Mouse (Mus musculus) embryonic fibroblast, embryonic 13.5 days (primary cell): ENCODE data around the gene Lrrc49. TPM values are rescaled to one million over a fixed set of nuclear protein-coding genes. Genes with fewer than 3 reads are reported as not detected.

Source experiments
- H3K27ac ChIP-seq: 2 replicates; pipeline ENCODE4 v1.5.1; 2012; ENCODE audit warnings: low read length, control low read depth, inconsistent platforms; ENCODE audit not compliant: insufficient read depth
- H3K4me1 ChIP-seq: 2 replicates; pipeline ENCODE4 v1.6.1; 2011; ENCODE audit warnings: low read length; ENCODE audit not compliant: control insufficient read depth, insufficient read depth
- H3K4me3 ChIP-seq: 2 replicates; pipeline ENCODE4 v1.5.1; 2011; ENCODE audit warnings: mild to moderate bottlenecking, control low read depth, low read length; ENCODE audit not compliant: insufficient read depth
- CTCF ChIP-seq: IDR thresholded peaks from 2 replicates; pipeline ENCODE4 v1.5.1; 2011; ENCODE audit warnings: mild to moderate bottlenecking, control low read depth, low read length, moderate library complexity, borderline replicate concordance; ENCODE audit not compliant: insufficient read depth
- POLR2A ChIP-seq: IDR thresholded peaks from 2 replicates; pipeline ENCODE4 v1.6.1; 2011; ENCODE audit warnings: low read depth, mild to moderate bottlenecking, control low read depth, low read length, moderate library complexity
- polyA plus RNA-seq: library from polyadenylated mRNA; stranded (reverse); fragments of >200 nt; gene quantifications from 2 replicates; pipeline ENCODE4 v1.2.4, GENCODE M21; 2011; ENCODE audit warnings: low read depth; ENCODE audit not compliant: missing spikeins, insufficient read length

Gene Lrrc49
- polyA plus RNA-seq, 1 experiment, result 16.6 TPM

DNA sequence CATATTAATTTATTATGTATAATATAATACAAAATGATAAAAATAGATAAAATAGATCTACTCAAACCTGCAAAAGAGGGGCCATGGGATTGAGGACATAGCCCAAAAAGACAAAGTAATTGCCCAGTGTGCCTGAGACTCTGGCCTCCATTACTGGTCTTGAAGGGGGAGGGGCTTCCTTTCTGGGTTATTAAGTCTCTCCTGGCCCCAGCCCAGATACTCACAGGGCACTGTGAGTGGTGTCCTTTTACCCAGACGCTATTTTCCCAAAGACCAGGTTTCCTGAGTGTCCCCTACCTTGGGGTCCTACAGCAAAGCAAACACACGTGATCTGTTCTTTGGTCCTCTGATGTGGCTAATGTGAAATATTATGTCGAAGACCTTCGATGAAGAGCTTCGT lies 24.1 kb upstream of the Lrrc49 start:
- TF ChIP-seq CTCF (no peak), POLR2A (no peak)
- H3K27ac ChIP-seq, result no peak overlapping the region
- H3K4me1 ChIP-seq, result no peaks in the 10 kb centered on the region
- H3K4me3 ChIP-seq, result no peak overlapping the region

- Histone ChIP-seq H3K27ac (no peak overlapping the region), H3K4me3 (no peak overlapping the region), H3K4me1 (no peaks in the 10 kb centered on the region)
- TF ChIP-seq CTCF (no peak), POLR2A (no peak)
Measured at GRCm38 (mm10) chr9:60709721-60710120, 21.8 kb upstream of the Lrrc49 start.

- H3K4me3 ChIP-seq, result no peak overlapping the region
- no peak for TF ChIP-seq POLR2A
- no peak for TF ChIP-seq CTCF
- H3K27ac ChIP-seq, result no peak overlapping the region
- H3K4me1 ChIP-seq, result no peaks in the 10 kb centered on the region
Measured at GRCm38 (mm10) chr9:60708606-60709005, 20.6 kb upstream of the Lrrc49 start.

- Histone ChIP-seq H3K4me3 (no peak overlapping the region), H3K4me1 (no peaks in the 10 kb centered on the region), H3K27ac (no peak overlapping the region)
- no peak for TF ChIP-seq POLR2A
- no peak for TF ChIP-seq CTCF
Measured at GRCm38 (mm10) chr9:60707594-60707993, 19.6 kb upstream of the Lrrc49 start.

- TF ChIP-seq CTCF (no peak), POLR2A (no peak)
- H3K4me3 ChIP-seq, result no peak overlapping the region
Measured at GRCm38 (mm10) chr9:60699581-60700231, 11.7 kb upstream of the Lrrc49 start.

GRCm38 (mm10) chr9:60696271-60696985 lies 8.5 kb upstream of the Lrrc49 start:
- Histone ChIP-seq H3K4me3 (no peak overlapping the region), H3K4me1 (peaks cover 5% of the 10 kb centered on the region; the same call in 1 of the 2 replicates), H3K27ac (peak overlapping the region; percentile 22)
- TF ChIP-seq POLR2A (no peak), CTCF (no peak)

More at GRCm38 (mm10) chr9:60699581-60700231, 11.7 kb upstream of the Lrrc49 start:
- peaks cover 5% of the 10 kb centered on the region; the same call in 1 of the 2 replicates for H3K4me1 ChIP-seq
- no peak overlapping the region for H3K27ac ChIP-seq

GRCm38 (mm10) chr9:60693986-60694385 lies 6.0 kb upstream of the Lrrc49 start:
- H3K27ac ChIP-seq, result no peak overlapping the region
- peaks cover 5% of the 10 kb centered on the region; the same call in 1 of the 2 replicates for H3K4me1 ChIP-seq
- H3K4me3 ChIP-seq, result no peak overlapping the region
- TF ChIP-seq CTCF, result peak; percentile 44; the same call in 1 of the 2 replicates
- no peak for TF ChIP-seq POLR2A

- H3K4me1 ChIP-seq, result peaks cover 5% of the 10 kb centered on the region; the same call in 1 of the 2 replicates
Measured at GRCm38 (mm10) chr9:60692624-60693023, 4.7 kb upstream of the Lrrc49 start.

DNA sequence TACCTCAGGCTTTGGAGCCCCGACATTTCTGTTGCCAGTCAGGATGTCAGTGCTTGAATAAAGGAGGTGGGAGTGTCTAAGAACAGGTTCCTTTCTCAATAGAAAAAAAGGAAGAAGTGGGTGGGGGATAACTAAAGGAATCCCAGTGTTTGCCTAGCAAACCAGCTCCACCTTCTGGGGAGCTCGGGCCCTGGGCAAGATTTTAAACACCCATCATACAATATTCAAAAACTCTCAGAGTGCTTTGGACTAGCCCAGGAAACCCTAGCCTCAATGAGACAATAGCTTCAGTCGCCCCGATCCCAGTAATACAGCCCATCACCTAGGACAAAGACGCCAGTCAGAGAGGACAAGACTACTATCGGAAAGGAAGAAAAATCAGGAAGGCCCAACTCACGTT lies 543 bp downstream of the Lrrc49 start:
- H3K27ac ChIP-seq, result peak overlapping the region; percentile 69
- TF ChIP-seq POLR2A (no peak), CTCF (no peak)
- peak overlapping the region; percentile 76 for H3K4me3 ChIP-seq
- no peaks in the 10 kb centered on the region for H3K4me1 ChIP-seq

More at GRCm38 (mm10) chr9:60692624-60693023, 4.7 kb upstream of the Lrrc49 start:
- TF ChIP-seq POLR2A, result no peak
- TF ChIP-seq CTCF, result no peak
- no peak overlapping the region for H3K4me3 ChIP-seq
- H3K27ac ChIP-seq, result no peak overlapping the region

- H3K27ac ChIP-seq, result no peak overlapping the region
- H3K4me1 ChIP-seq, result no peaks in the 10 kb centered on the region
Measured at GRCm38 (mm10) chr9:60682753-60683152, 5.2 kb downstream of the Lrrc49 start.

More at GRCm38 (mm10) chr9:60682753-60683152, 5.2 kb downstream of the Lrrc49 start:
- no peak overlapping the region for H3K4me3 ChIP-seq
- no peak for TF ChIP-seq CTCF
- no peak for TF ChIP-seq POLR2A
